Mouse (Mus musculus): ENCODE measurements around the gene Pom121l2. TPM values are rescaled to one million over a fixed set of nuclear protein-coding genes. Genes with fewer than 3 reads are reported as not detected.

The Pom121l2 gene
- 0.05 TPM in 1 of 2 replicates, not detected in the other for polyA plus RNA-seq (2015; fragmentation: Nextera tagmentation; extraction: Ambion mirVana)

GRCm38 (mm10) chr13:21980981-21981802 is at the start of gene Pom121l2:
Gene Pom121l2, plus strand, starts transcription at chr13:21981194.
- peak within 1 kb of the TSS; percentile 90 for H3K4me2 ChIP-seq (replicated peaks; ENCODE audit: low read depth)
- 0 out of 2 replicates have a peak, but pooled peaks cover 2% of the 10 kb centered on the region for H3K27me3 ChIP-seq (ENCODE audit: control insufficient read depth, insufficient read depth, low read length)
- peak within 1 kb of the TSS; percentile 65 for H3K9ac ChIP-seq (ENCODE audit: low read length)
- no peaks in the 10 kb centered on the region for H3K9me3 ChIP-seq (ENCODE audit: control insufficient read depth, low read length)
- TF ChIP-seq CTCF (IDR thresholded peaks at IDR 0.05; ENCODE audit: low read depth), result no peak
- no peak for TF ChIP-seq EP300 (optimal IDR thresholded peaks at IDR 0.05)
- DNase-seq (ENCODE audit: low spot score) (peak; percentile 50), ATAC-seq (ENCODE audit: low FRiP score, low TSS enrichment) (peak; percentile 63; the same call in 1 of the 2 replicates)
- H3K27ac ChIP-seq (replicated peaks), result no peak within 1 kb of the TSS
- H3K36me3 ChIP-seq (ENCODE audit: control insufficient read depth, insufficient read depth, low read length), result no peaks in the 10 kb centered on the region
- peak within 1 kb of the TSS; percentile 53 for H3K4me3 ChIP-seq (ENCODE audit: low read depth, low read length)
- 1% methylated on average over 58 of the region's 58 CpGs for WGBS
- H3K4me1 ChIP-seq (replicated peaks; ENCODE audit: control insufficient read depth, insufficient read depth), result 0 out of 2 replicates have a peak, but pooled peaks cover 4% of the 10 kb centered on the region

GRCm38 (mm10) chr13:21931740-21932139 is 49.3 kb upstream of the Pom121l2 start:
- no peak for ATAC-seq (ENCODE audit: low FRiP score, low TSS enrichment)
- DNase-seq (ENCODE audit: low spot score), result no peak
- Histone ChIP-seq H3K4me1 (replicated peaks; ENCODE audit: control insufficient read depth, insufficient read depth) (no peaks in the 10 kb centered on the region), H3K27ac (replicated peaks) (no peak overlapping the region), H3K36me3 (ENCODE audit: control insufficient read depth, insufficient read depth, low read length) (no peaks in the 10 kb centered on the region), H3K4me2 (replicated peaks; ENCODE audit: low read depth) (no peak overlapping the region), H3K27me3 (ENCODE audit: control insufficient read depth, insufficient read depth, low read length) (no peaks in the 10 kb centered on the region), H3K9me3 (ENCODE audit: control insufficient read depth, low read length) (no peaks in the 10 kb centered on the region), H3K4me3 (ENCODE audit: low read depth, low read length) (no peak overlapping the region), H3K9ac (ENCODE audit: low read length) (no peak overlapping the region)
- 74% methylated on average over 6 of the region's 6 CpGs for WGBS
- no peak for TF ChIP-seq CTCF (IDR thresholded peaks at IDR 0.05; ENCODE audit: low read depth)
- no peak for TF ChIP-seq EP300 (optimal IDR thresholded peaks at IDR 0.05)

DNA sequence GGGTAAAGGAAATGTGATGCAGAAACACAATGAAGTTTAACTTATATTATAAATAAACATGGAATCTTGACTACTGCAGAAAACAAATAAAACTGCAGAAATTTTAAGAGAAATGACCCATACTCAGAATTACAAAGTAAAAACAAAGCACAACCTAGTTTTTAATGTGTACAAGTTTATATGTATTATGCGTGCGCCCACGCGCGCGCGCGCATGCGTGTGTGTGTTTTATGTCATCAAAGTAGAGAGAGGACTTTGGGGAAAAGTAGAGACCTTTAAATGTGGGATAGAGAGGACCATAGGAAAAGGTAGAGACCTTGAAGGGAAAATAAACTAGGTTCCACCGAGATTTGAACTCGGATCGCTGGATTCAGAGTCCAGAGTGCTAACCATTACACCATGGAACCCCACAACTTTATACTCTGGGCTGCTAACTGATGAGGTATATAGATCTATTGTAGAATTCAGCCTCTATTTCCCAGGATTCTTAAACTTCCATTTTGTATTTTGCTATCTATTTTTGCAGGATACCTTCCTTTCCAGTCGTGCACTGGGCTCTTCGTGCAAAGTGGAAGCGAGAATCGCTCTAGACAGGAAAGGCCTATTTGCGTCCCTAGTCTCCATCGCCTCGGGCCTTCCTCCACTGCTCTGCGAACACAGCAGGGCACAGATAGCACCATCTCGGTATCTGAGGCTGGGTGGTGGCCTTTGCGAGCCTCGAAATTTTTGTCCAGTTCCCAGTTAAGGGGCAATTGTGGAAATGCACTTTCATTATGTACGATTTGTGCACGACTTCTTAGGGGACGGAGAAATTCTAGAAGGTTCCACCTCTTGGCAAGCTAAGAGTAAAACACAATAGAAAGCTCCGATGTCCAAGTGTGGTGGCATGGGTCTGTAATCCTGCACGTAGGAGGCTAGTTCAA is 47.1 kb upstream of the Pom121l2 start:
- no peak for DNase-seq (ENCODE audit: low spot score)
- Histone ChIP-seq H3K4me1 (replicated peaks; ENCODE audit: control insufficient read depth, insufficient read depth) (no peaks in the 10 kb centered on the region), H3K9ac (ENCODE audit: low read length) (no peak overlapping the region), H3K36me3 (ENCODE audit: control insufficient read depth, insufficient read depth, low read length) (no peaks in the 10 kb centered on the region), H3K9me3 (ENCODE audit: control insufficient read depth, low read length) (no peaks in the 10 kb centered on the region), H3K4me3 (ENCODE audit: low read depth, low read length) (no peak overlapping the region; the same call in 1 of the 2 replicates), H3K27me3 (ENCODE audit: control insufficient read depth, insufficient read depth, low read length) (no peaks in the 10 kb centered on the region), H3K27ac (replicated peaks) (no peak overlapping the region), H3K4me2 (replicated peaks; ENCODE audit: low read depth) (peak overlapping the region; percentile 24; the same call in 1 of the 2 replicates)
- no peak for ATAC-seq (ENCODE audit: low FRiP score, low TSS enrichment)
- TF ChIP-seq EP300 (optimal IDR thresholded peaks at IDR 0.05), result no peak
- no peak for TF ChIP-seq CTCF (IDR thresholded peaks at IDR 0.05; ENCODE audit: low read depth)
- WGBS, result 30% methylated on average over 28 of the region's 28 CpGs

GRCm38 (mm10) chr13:21934982-21935791 is 45.8 kb upstream of the Pom121l2 start:
- Histone ChIP-seq H3K36me3 (ENCODE audit: control insufficient read depth, insufficient read depth, low read length) (no peaks in the 10 kb centered on the region), H3K9ac (ENCODE audit: low read length) (no peak overlapping the region), H3K27me3 (ENCODE audit: control insufficient read depth, insufficient read depth, low read length) (no peaks in the 10 kb centered on the region), H3K4me1 (replicated peaks; ENCODE audit: control insufficient read depth, insufficient read depth) (no peaks in the 10 kb centered on the region), H3K9me3 (ENCODE audit: control insufficient read depth, low read length) (no peaks in the 10 kb centered on the region), H3K4me2 (replicated peaks; ENCODE audit: low read depth) (no peak overlapping the region), H3K4me3 (ENCODE audit: low read depth, low read length) (no peak overlapping the region), H3K27ac (replicated peaks) (no peak overlapping the region)
- ATAC-seq (ENCODE audit: low FRiP score, low TSS enrichment), result no peak
- DNase-seq (ENCODE audit: low spot score), result peak; percentile 68
- WGBS, result 17% methylated on average over 17 of the region's 17 CpGs
- TF ChIP-seq CTCF (IDR thresholded peaks at IDR 0.05; ENCODE audit: low read depth) (no peak), EP300 (optimal IDR thresholded peaks at IDR 0.05) (no peak)

GRCm38 (mm10) chr13:21935833-21936232 is 45.2 kb upstream of the Pom121l2 start:
- H3K4me2 ChIP-seq (replicated peaks; ENCODE audit: low read depth), result peak overlapping the region; percentile 31; the same call in 1 of the 2 replicates
- H3K4me3 ChIP-seq (ENCODE audit: low read depth, low read length), result no peak overlapping the region
- H3K4me1 ChIP-seq (replicated peaks; ENCODE audit: control insufficient read depth, insufficient read depth), result no peaks in the 10 kb centered on the region
- H3K27ac ChIP-seq (replicated peaks), result no peak overlapping the region
- no peaks in the 10 kb centered on the region for H3K27me3 ChIP-seq (ENCODE audit: control insufficient read depth, insufficient read depth, low read length)
- TF ChIP-seq EP300 (optimal IDR thresholded peaks at IDR 0.05) (no peak), CTCF (IDR thresholded peaks at IDR 0.05; ENCODE audit: low read depth) (no peak)
- no peak overlapping the region for H3K9ac ChIP-seq (ENCODE audit: low read length)
- DNase-seq (ENCODE audit: low spot score) (no peak), ATAC-seq (ENCODE audit: low FRiP score, low TSS enrichment) (no peak)
- no peaks in the 10 kb centered on the region for H3K9me3 ChIP-seq (ENCODE audit: control insufficient read depth, low read length)
- H3K36me3 ChIP-seq (ENCODE audit: control insufficient read depth, insufficient read depth, low read length), result no peaks in the 10 kb centered on the region
- 15% methylated on average over 7 of the region's 7 CpGs for WGBS

All from stomach, postnatal 0 days (tissue).